Mouse (Mus musculus) erythroblast, embryonic 14.5 days (primary cell): ENCODE measurements around the gene Sri.

Experiments
- GATA1 ChIP-seq: IDR thresholded peaks from 2 replicates; pipeline ENCODE4 v1.6.1; 2012; ENCODE audit warnings: low read length, inconsistent platforms, mixed read lengths
- TAL1 ChIP-seq: IDR thresholded peaks from 3 replicates; pipeline ENCODE4 v1.6.1; 2012; ENCODE audit warnings: low read length, inconsistent platforms, mixed read lengths

GRCm38 (mm10) chr5:8077481-8077880 lies 31.6 kb downstream of the Sri start:
- TF ChIP-seq GATA1 (no peak), TAL1 (no peak)
